Mouse (Mus musculus): ENCODE measurements at regions not wholly inside any gene's neighbourhood (a gene's known extent, or its start where the extent isn't known, plus 50 kb on each side); places are given as distances from the start of the nearest gene placed in this dataset.

GRCm38 (mm10) chr15:96929788-96930187 lies 126.0 kb downstream of the Slc38a4 start:
- TF ChIP-seq CTCF (IDR thresholded peaks at IDR 0.05; ENCODE audit: low read depth) (no peak), EP300 (IDR thresholded peaks at IDR 0.05; ENCODE audit: low read depth) (no peak)

All from liver, postnatal 0 days (tissue).